Mouse (Mus musculus): ENCODE data around the gene Gsto1.
"Not testable (repeated sequence)": the region's sequence is repeated elsewhere in the genome, so short reads cannot be mapped to it uniquely, and the experiment has no call there.

Gene Gsto1

DNA sequence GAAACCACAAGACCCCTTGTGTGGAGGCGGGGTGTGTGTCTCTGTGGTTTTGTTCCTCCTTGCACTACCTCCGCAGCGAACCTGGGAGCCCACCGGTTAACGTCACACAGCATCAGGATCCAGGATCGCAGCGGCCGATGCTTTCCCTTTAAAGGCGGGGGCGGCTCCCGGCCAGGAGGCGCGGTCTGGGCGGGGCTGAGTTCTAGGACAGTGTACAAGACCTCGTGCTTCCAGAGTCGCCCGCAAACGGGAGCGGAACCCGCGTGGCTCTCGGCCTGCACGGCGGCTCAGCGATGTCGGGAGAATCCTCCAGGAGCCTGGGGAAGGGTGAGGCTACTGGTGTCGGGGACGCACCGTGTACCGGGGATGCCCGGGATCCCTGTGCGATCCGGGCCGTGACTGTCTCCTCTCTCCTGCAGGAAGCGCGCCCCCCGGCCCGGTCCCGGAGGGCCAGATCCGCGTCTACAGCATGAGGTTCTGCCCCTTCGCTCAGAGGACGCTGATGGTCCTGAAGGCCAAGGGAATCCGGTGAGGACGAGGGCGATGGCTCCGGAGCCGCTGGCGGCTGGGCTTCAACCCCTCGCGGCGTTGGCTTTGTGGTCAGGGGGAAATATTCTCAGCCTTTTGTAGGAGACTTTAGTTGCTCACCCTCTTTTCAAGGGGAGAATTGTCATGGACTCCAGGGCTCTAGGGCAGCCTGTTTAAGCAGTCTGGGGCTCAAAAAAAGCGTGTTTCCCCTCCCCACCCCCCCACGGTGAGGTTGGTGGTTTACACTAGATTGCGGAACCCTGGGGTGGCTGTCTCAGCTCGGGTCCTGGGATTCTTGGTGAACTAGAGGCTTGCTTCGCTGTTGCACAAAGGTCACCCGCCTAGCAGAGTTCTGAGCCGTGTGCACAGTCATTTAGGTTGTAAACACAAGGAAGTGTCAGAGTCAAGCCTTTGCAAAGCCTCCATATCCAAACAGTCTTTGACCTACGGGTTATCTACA, at the start of gene Gsto1:
Gene Gsto1 (plus strand): TSS at position 175 of the 988 bp plus-strand sequence.
- DNase-seq (ENCODE audit: low spot score), result peak; percentile 62

DNA sequence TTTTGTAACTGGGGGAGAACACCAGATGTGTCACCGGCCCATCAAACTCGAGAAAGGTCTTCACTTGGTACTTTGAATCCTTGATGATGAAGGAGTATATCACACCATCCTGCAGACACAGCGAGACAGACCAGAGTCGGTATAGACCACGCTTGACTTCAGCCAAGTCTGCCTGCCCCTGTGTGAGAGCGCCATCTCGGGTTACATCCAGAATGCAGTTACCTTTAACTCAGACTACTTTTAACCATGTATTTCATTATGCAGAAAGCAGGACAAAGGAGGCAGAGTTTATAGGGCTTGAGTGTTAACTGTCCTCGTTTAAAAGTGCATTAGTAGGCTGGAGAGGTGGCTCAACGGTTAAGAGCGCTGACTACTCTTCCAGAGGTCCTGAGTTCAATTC, 42.7 kb upstream of the Gsto1 start:
- no peak for DNase-seq (ENCODE audit: low spot score)

DNA sequence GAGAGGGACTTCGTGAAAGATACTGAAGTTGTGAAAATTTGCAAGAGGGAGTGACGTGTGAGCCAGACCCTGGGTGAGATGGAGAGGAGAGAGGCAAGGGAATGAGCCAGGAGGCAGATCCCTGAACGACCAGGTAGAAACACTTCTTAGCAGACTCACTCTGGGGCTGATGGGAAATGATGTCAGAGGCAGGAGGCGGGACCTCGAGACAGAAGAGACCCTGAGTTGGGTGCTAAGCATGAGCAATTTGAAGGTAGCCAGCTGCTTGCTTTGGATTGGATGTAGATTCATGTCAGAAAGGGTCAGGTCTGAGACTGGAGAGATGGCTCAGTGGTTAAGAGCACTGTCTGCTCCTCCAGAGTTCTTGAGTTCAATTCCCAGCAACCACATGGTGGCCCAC, 40.0 kb upstream of the Gsto1 start:
- no peak for DNase-seq (ENCODE audit: low spot score)

GRCm38 (mm10) chr19:47817692-47818091, 37.1 kb upstream of the Gsto1 start:
- DNase-seq (ENCODE audit: low spot score), result no peak

DNA sequence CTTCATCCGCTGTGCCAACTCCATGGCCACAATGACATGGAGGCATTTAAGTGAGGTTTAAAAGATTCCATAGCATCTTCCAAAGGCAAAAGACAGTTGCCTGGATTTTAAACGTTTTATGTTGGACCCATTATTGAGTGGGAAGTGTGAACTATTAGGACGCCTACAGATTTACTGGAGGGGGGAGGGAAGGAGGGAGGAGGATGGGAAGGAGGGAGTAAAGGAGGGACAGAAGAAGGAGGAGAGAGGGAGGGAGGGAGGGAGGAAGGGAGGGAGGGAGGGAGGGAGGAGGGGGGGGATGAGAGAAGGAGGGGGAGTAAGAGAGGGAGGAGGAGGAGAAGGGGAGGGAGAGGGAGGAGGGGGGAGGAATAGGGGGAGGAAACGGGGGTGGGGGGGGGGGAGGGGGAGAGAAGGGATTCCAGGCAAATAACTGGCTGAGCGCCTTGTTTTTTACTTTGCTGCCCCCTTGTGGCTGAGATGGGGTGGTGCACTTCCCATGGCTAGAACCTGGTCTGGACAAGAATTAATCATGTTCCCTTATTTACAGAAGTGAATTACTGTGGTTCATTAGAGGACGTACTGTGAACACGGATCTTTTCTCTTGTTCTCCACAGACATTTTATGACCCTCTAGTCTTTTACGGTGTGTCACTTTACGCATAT, 33.8 kb upstream of the Gsto1 start:
- DNase-seq (ENCODE audit: low spot score), result peak; percentile 54

- DNase-seq (ENCODE audit: low spot score), result no peak
These were observed 33.3 kb upstream of the Gsto1 start for GRCm38 (mm10) chr19:47821494-47821872.

DNA sequence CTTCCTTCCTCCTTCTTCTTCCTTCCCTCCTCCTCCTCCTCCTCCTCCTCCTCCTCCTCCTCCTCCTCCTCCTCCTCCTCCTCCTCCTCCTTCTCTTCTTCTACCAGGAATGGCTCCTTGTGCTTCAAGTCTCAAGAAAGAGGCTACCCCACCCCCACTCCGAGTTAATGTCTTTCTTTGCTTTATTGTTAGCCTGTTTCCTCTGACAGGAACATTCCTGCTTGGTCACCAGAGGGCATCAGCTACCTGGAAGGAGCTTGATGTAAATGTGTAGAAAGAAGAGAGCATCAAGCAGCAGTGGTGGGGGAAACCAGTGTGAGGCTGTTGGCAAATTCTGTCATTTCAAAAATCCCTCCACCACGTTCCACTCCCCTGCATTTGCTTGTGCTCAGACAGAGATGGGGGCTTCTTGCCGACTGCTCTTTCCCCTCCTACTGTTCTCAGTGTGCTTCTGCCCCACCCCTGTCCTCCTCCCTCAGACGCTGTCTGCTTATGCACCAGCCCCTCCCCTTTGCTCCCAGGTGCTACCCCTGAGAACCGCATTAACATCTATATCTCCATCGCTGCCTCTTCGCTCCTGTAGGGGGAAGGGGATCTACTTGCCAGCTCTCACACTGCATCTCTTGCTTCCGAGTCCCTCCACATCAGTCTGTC, 32.5 kb upstream of the Gsto1 start:
- DNase-seq (ENCODE audit: low spot score), result no peak

DNA sequence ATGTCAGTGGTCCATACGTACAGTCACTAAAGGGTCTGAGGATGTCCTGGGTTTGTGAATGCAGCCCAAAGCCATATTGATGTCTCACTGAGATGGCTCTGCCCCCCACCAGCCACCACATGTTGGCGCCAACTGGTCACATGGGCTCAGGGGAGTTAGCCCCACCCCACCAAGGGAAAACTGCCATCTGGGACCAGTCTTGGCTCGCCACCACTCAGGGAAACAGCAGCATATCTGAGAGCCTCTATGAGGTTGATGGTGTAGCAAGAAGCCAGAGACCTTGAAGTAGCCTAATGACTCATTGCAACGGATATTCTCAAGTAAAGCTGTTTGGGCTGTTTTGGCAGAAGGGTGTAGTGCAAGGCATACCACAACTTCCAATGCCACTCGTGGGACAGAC, 30.7 kb upstream of the Gsto1 start:
- no peak for DNase-seq (ENCODE audit: low spot score)

GRCm38 (mm10) chr19:47829913-47830450, 24.8 kb upstream of the Gsto1 start:
- DNase-seq (ENCODE audit: low spot score), result no peak

DNA sequence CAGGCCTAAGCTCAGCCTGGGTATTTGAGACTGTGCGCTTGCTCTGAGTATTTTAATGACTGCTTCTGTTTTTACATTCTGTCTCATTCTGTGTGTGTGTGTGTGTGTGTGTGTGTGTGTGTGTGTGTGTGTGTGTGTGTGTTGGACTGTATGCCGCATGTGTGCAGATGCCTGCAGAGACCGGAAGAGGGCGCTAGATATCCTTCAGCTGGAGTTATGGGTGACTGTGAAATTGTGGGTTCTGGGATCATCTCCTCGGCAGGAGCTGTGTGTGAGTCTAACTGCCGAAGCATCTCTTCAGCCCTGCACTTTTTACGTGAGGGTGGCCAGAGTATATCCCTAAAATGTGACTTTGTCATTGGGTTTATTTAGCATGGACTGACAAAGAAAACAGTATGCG, 23.7 kb upstream of the Gsto1 start:
- DNase-seq (ENCODE audit: low spot score), result no peak

- DNase-seq (ENCODE audit: low spot score), result no peak
These were observed 22.5 kb upstream of the Gsto1 start for GRCm38 (mm10) chr19:47832316-47832715.

DNA sequence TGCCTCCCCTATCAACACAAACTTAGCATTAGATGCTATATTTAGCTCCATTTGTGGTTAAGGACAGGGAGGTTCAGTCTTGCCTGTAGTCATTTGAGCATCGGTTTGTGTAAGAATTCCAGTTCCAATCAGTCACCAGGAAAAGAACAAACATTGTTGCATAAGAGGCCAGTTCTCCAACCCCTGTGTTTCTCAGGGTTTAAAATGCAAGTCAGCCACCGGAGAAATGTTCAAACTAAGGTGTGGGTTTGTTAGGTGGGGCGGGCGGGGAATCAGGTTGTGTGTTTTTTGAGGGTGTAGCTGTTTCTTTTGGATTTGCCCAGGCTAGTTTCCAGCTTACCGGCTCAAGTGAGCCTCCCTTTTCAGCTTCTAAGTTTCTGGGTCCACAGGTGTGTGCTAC, 20.2 kb upstream of the Gsto1 start:
- DNase-seq (ENCODE audit: low spot score), result no peak

- no peak for DNase-seq (ENCODE audit: low spot score)
These were observed 19.0 kb upstream of the Gsto1 start for GRCm38 (mm10) chr19:47835776-47836175.

- no peak for DNase-seq (ENCODE audit: low spot score)
These were observed 17.9 kb upstream of the Gsto1 start for GRCm38 (mm10) chr19:47836701-47837526.

DNA sequence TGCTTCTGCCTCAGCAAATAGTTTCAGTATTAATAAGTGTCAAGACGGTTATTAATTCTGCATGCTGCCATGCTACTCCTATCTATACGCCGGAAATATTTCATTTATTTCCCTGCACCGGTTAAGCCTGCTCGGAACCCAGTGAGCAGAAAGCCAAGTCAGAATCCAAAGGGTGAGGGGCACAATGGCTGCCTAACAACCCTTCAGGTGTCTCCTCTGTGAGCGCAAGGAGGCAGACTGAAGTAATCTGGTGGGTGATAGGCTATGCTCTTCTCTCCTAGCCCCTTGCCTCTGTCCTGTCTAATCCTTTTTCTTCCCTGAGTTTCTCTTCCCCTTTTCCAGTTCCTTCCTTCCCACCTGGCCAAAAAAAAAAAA, 17.3 kb upstream of the Gsto1 start:
- DNase-seq (ENCODE audit: low spot score), result no peak

DNA sequence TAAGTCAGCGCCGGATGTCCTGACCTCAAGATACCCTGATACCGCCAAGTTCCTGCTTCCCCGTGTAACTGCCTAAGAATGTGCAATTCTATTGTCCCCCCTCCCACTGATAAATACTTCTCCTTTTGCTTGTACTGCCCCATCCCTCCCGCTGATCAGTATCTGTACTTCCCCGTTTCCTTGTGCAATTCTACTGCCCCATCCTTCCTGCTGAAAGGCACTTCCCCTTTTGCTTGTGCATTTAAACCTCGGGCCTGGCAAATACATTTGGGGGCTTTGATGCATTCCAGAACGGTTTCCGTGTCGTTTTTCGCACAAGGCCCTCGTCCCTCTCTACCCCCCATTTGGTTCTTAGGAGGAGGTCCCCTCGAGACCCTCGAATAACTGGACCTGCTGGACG, 13.5 kb upstream of the Gsto1 start:
- not testable (repeated sequence) for DNase-seq (ENCODE audit: low spot score)

- no peak for DNase-seq (ENCODE audit: low spot score)
These were observed 5.0 kb upstream of the Gsto1 start for GRCm38 (mm10) chr19:47849735-47850134.

GRCm38 (mm10) chr19:47852131-47852530, 2.6 kb upstream of the Gsto1 start:
- not testable (repeated sequence) for DNase-seq (ENCODE audit: low spot score)

DNA sequence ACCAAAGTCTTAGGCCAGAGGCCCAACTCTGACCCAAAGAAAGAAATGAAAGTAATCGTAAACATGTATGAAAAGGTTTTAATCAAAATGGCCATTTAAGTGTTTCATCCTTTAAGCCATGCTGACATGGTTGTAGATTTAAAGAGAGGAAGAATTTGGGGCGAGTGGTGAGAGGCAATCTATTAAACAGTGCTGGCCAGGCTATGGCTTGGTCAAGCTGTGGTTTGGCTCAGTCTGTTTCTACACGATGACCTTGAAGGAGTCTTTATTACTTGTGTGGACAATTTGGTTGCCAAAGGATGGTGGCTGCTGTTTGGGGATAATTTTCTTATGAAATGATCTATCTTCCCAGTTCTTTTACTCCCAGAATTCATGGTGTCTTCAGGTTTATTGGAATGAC, 1.7 kb upstream of the Gsto1 start:
- no peak for DNase-seq (ENCODE audit: low spot score)

- DNase-seq (ENCODE audit: low spot score), result no peak
These were observed 597 bp upstream of the Gsto1 start for GRCm38 (mm10) chr19:47853951-47854795.

Measured in c-Kit-positive CD71-positive TER-119-positive erythroid progenitor cells, embryonic 14.5 days (primary cell).